Mouse (Mus musculus): ENCODE measurements at regions not wholly inside any gene's neighbourhood (a gene's known extent, or its start where the extent isn't known, plus 50 kb on each side); places are given as distances from the start of the nearest gene placed in this dataset.
A peak's percentile ranks its signal among the peaks of the same experiment; 100 is the strongest.

GRCm38 (mm10) chr5:80766591-80766990 lies 253.3 kb upstream of the Adgrl3 start:
- no peak for DNase-seq

GRCm38 (mm10) chr5:80783892-80784291 lies 236.0 kb upstream of the Adgrl3 start:
- no peak for DNase-seq

DNA sequence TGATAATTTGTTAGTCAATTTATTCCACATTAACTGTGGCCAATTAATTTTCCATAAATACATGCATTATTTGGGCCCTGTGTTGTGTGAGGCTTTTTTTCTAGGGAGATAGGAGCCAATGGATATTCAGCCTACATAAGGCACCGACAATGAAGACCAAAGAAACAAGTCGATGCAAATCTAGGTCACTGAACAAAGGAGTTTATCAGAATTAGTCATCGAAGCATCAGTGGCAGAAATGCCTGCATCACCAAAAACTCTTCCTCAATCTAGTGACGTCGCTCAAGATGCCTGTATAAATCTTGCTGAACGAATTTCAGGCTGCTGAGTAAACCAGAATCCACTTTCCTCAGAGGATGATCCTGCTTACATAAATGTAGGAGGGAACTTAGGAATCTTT lies 235.2 kb upstream of the Adgrl3 start:
- DNase-seq, result no peak

DNA sequence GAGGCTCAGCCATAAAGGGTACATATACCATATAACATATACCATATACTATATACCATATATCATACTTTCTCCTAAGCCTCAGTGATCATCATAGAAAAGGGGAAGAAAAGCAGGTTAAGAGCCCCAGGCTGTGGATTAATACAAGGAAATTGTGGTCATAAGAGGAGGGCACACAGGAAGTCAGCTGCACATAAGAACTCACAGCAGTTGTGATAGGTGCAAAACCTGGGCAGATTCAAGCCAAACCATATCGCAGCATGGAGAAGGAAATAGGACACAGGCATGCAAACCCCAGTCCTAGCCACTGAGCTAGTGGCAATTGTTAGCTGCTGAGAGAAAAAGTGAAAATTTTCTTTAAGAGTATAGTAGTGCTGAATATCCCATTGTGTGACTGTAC lies 228.3 kb upstream of the Adgrl3 start:
- no peak for DNase-seq

DNA sequence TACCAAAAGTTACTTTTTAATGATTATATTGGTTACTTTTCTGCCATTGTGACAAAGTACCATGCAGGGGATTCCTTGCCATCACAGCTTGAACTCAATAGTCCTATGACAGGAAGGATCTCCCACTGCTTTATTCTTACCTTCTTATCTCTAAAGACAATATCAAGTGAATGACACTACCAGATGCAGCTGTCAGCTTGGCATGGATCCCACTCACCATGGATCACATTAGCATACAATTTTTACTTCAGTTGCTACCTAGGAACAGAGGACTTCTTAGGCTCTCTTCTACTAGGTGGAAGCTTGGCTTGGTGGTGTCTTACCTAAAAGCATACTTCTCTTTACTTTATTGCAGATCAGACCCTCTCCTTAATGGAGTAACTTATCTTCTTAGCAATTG lies 220.2 kb upstream of the Adgrl3 start:
- DNase-seq, result no peak

GRCm38 (mm10) chr5:80812917-80813316 lies 207.0 kb upstream of the Adgrl3 start:
- no peak for DNase-seq

DNA sequence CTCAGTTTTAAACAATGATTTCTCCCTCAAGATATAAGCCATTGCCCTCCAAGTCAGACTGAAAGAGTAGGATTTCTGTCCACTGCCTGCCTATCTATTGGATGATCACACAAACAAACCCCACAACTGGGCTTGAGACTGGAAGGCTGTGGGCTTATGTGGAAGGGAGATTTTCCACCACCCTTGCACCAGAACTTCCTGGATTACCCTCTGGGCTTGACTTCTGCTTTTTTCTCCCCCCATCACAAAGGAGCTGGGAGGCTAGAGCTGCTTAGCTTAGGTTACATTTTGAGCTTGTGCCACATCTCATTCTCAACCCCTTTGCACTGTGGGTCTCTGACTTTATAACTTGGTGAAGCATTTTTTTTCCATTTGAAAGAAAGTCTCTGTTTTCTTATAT lies 200.7 kb upstream of the Adgrl3 start:
- no peak for DNase-seq

DNA sequence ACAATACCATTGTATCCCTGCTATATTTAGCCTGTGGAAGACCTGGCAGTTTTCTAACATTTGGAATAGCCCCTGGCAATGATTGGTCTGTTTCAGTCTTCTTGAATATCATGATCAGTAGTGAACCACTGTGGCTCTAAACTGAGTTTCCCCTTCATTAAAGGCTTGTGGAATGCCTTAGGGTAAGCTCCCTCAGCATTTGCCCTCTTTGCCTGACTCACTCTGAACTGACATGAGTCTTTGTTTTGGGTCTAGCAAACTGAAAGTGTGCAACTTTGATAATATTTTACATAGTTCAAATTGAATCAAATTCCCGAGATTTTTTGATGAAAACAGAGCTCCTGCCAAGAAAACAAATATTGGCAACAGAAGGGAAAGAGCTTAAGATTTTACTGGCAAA lies 177.4 kb upstream of the Adgrl3 start:
- no peak for DNase-seq

GRCm38 (mm10) chr5:80855034-80855433 lies 164.9 kb upstream of the Adgrl3 start:
- no peak for DNase-seq

- no peak for DNase-seq
Measured at GRCm38 (mm10) chr5:80876600-80876999, 143.3 kb upstream of the Adgrl3 start.

DNA sequence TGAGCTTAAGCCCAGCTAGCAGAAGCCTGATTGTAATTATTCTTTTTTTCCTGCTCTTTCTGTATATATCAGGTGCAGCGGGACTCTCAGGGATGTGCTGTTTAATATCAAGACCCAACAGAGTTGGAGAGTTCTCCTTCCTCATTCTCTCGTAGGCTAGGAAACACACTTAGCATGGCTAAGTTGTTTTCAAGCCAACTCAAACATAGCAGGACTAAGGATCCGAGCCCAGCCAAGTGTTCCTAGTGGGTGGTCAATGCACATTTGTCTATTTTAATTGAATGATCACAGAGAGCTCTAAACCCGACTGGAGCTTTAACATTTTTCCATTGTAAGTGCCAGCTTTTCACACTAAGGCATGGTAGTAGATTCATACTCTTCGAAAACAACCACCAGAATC lies 121.7 kb upstream of the Adgrl3 start:
- DNase-seq, result peak; percentile 6

- no peak for DNase-seq
Measured at GRCm38 (mm10) chr5:80908771-80909170, 111.2 kb upstream of the Adgrl3 start.

- DNase-seq, result no peak
Measured at GRCm38 (mm10) chr5:80938791-80939190, 81.1 kb upstream of the Adgrl3 start.

GRCm38 (mm10) chr5:80951861-80952599 lies 67.9 kb upstream of the Adgrl3 start:
- no peak for DNase-seq

- DNase-seq, result no peak
Measured at GRCm38 (mm10) chr5:80952600-80953218, 67.2 kb upstream of the Adgrl3 start.

Measured in kidney, postnatal 10 days (tissue).